Mouse (Mus musculus): ENCODE measurements at regions not wholly inside any gene's neighbourhood (a gene's known extent, or its start where the extent isn't known, plus 50 kb on each side); places are given as distances from the start of the nearest gene placed in this dataset.

DNA sequence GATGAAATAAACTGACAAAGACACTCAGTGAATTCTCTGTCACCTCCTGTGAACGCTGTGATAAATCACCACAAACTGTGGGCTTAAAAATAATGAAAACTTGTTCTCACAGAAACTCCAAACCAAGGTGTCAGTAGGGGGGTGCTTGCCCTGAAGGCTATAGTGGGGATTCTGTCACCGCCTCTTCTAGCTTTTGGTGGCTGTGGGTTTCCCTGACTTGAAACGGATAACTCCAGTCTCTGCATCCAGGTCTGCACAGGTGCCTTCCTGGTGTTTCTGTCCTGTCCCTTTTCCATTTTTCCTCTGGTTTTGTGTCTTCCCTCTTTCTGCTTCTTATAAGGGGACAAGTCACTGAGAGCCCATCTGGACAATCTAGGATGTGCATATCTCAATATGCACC lies 84.6 kb upstream of the Pgrmc2 start:
- TF ChIP-seq POLR2A (IDR thresholded peaks at IDR 0.05; ENCODE audit: extremely low read depth, insufficient read depth, low read length) (no peak), CTCF (IDR thresholded peaks at IDR 0.05; ENCODE audit: low read depth, low read length) (no peak)
